Mouse (Mus musculus) embryonic facial prominence, embryonic 11.5 days (tissue): Measurements from ENCODE around the gene Npas3. TPM values are rescaled to one million over a fixed set of nuclear protein-coding genes. Genes with fewer than 3 reads are reported as not detected.

ENCODE experiments used
- ATAC-seq: fragments of 200-750 bp; cut with Nextera tagmentation; replicated peaks from 2 replicates; pipeline ENCODE4 v1.8.0; 2017; ENCODE audit warnings: low read depth; ENCODE audit not compliant: insufficient number of reproducible peaks, low FRiP score, low TSS enrichment
- DNase-seq: peaks from one replicate; pipeline ENCODE4 v3.0.0-alpha.2; 2015; ENCODE audit warnings: low spot score
- H3K27ac ChIP-seq: fragments of 300-500 bp; sonication (generic); replicated peaks from 2 replicates; pipeline ENCODE4 v1.5.1; 2014; ENCODE audit warnings: mild to moderate bottlenecking, low read depth, low read length, control low read depth
- H3K27me3 ChIP-seq: fragments of 300-500 bp; sonication (generic); 2 replicates; pipeline ENCODE4 v1.6.1; 2014; ENCODE audit warnings: mild to moderate bottlenecking, low read length, moderate library complexity, mixed read lengths; ENCODE audit not compliant: control insufficient read depth, insufficient read depth
- H3K36me3 ChIP-seq: fragments of 300-500 bp; sonication (generic); replicated peaks from 2 replicates; pipeline ENCODE4 v1.6.1; 2014; ENCODE audit warnings: low read depth, mild to moderate bottlenecking, low read length, moderate library complexity, mixed read lengths; ENCODE audit not compliant: control insufficient read depth, insufficient read depth
- H3K4me1 ChIP-seq: fragments of 300-500 bp; sonication (generic); 2 replicates; pipeline ENCODE4 v1.6.1; 2014; ENCODE audit warnings: low read length, mixed read lengths; ENCODE audit not compliant: control insufficient read depth, insufficient read depth
- H3K4me2 ChIP-seq: fragments of 300-500 bp; sonication (generic); 2 replicates; pipeline ENCODE4 v1.6.1; 2014; ENCODE audit warnings: low read depth, mild to moderate bottlenecking, control low read depth, low read length, moderate library complexity
- H3K4me3 ChIP-seq: fragments of 300-500 bp; sonication (generic); 2 replicates; pipeline ENCODE4 v1.5.1; 2014; ENCODE audit warnings: low read depth, low read length, control low read depth
- H3K9ac ChIP-seq: fragments of 300-500 bp; sonication (generic); replicated peaks from 2 replicates; pipeline ENCODE4 v1.6.1; 2014; ENCODE audit warnings: mild to moderate bottlenecking, control low read depth, low read length
- H3K9me3 ChIP-seq: fragments of 300-500 bp; sonication (generic); replicated peaks from 2 replicates; pipeline ENCODE4 v1.6.1; 2016; ENCODE audit warnings: mild to moderate bottlenecking, low read length, inconsistent platforms, mixed read lengths; ENCODE audit not compliant: control insufficient read depth
- WGBS: fragments of 180-500 bp; shearing (Covaris S2); extraction: QIAGEN DNeasy Blood & Tissue Kit; methylation state at CpG from one replicate; pipeline ENCODE4 v1.1.7; 2014; 5-methylcytosine and 5-hydroxymethylcytosine counted together
- polyA plus RNA-seq: library from polyadenylated mRNA; unstranded; fragments of >200 nt; fragmentation: Nextera tagmentation; extraction: Ambion mirVana; gene quantifications from 2 replicates; pipeline ENCODE4 v1.2.1, GENCODE M21; 2014

The Npas3 gene
- polyA plus RNA-seq, 1 experiment from 2014 or later: 5.0 TPM

DNA sequence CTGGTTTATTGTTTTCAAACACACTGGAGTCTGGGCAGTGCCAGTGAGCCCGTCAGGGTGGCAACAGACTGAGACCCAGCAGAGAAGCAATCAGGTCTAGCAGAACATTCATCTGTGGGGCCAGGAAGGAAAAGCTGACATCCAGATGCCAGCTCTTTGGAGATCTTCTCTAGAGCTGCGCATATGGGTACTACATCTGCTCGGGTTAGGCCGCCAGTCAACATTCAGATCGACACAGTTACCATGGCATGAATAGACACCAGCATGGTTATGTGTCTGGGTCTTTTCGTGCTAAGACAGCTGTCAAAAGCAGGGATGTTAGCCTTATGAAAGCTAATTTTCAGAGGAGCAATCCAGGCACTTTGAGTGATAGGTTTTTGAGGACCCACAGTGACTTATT is 407.8 kb downstream of the Npas3 start:
- no peak overlapping the region for H3K4me3 ChIP-seq
- ATAC-seq (no peak), DNase-seq (no peak)
- H3K4me1 ChIP-seq: no peaks in the 10 kb centered on the region
- no peaks in the 10 kb centered on the region for H3K36me3 ChIP-seq
- H3K9me3 ChIP-seq: no peaks in the 10 kb centered on the region
- H3K4me2 ChIP-seq: no peak overlapping the region
- no peaks in the 10 kb centered on the region for H3K27me3 ChIP-seq
- no peak overlapping the region for H3K9ac ChIP-seq
- WGBS: 82% methylated on average over 6 of the region's 6 CpGs
- H3K27ac ChIP-seq: no peak overlapping the region

DNA sequence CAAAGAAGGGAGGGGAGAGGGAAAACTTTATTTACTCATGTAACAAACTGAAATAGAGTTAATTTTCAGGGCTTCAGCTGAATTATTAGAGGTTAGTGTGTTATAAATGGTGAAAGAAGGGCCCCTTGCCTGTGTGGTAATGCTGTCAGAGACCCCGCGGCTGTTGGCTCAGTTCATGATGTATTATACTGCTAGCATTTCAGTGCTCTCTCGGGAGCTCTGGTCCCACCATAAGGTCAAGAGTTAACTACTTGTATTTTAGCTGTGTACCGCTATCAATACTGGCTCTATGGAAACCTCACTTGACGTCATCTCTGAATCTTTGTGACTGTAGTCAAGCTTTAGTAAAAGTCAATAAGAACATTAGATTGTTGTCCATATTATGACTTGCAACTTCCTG is 415.6 kb downstream of the Npas3 start:
- Histone ChIP-seq H3K9me3 (no peaks in the 10 kb centered on the region), H3K4me2 (no peak overlapping the region), H3K27ac (no peak overlapping the region), H3K9ac (no peak overlapping the region), H3K36me3 (no peaks in the 10 kb centered on the region), H3K4me3 (no peak overlapping the region), H3K4me1 (no peaks in the 10 kb centered on the region), H3K27me3 (no peaks in the 10 kb centered on the region)
- no peak; the same call in 1 of the 2 replicates for ATAC-seq
- WGBS: 31% methylated on average over 5 of the region's 5 CpGs
- peak; percentile 38 for DNase-seq

DNA sequence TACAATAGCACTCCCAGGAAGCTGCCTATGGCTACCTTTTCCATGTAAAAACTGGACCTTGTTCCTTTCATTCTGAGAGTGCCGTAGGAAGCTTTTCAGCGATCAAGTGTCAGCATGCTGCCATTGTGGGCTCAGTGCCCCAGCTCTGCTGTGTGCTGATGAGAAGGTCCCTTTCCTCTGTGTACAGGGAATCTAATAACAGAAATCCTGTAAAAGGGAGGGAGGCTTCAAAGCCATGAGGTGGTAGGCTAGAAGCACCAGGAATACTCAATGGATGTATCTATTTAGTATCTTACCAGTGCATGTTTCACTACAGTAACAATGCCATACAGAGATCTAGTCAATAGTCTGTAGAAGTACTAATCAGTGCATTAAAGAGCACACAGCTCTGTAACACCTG is 423.4 kb downstream of the Npas3 start:
- Histone ChIP-seq H3K4me2 (no peak overlapping the region), H3K9me3 (no peaks in the 10 kb centered on the region), H3K27ac (no peak overlapping the region), H3K9ac (no peak overlapping the region), H3K27me3 (no peaks in the 10 kb centered on the region), H3K36me3 (no peaks in the 10 kb centered on the region), H3K4me1 (no peaks in the 10 kb centered on the region), H3K4me3 (no peak overlapping the region)
- WGBS: 97% methylated on average over 2 of the region's 2 CpGs
- ATAC-seq (no peak), DNase-seq (no peak)

DNA sequence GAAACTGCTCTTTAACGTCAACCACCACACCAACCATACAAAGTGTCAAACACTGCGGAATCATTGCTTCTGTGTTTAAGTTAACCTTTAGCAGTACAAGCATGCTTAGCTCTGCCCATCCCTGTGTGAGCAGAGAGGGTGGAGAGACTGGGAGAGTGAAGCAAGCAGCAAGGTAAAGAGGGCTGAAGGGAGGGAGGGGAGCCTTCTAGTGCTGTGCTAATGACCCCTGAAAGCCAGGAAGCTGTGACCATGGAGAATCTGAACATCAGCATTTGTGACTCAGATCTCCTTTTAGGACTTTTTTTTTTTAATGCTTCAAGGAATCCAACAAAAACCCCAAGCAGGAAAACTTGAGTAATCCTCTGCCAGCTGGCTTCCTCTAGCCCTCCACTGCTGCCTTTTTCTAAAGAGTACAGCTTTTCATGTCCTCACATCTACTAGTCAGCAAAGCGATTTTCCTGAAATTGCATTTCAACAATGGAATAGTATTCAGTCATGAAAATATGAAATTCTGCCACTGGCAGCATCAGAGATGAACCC is 428.7 kb downstream of the Npas3 start:
- Histone ChIP-seq H3K27me3 (no peaks in the 10 kb centered on the region), H3K27ac (no peak overlapping the region), H3K9ac (no peak overlapping the region), H3K36me3 (no peaks in the 10 kb centered on the region), H3K4me1 (no peaks in the 10 kb centered on the region), H3K4me2 (no peak overlapping the region), H3K9me3 (no peaks in the 10 kb centered on the region), H3K4me3 (no peak overlapping the region)
- WGBS: 77% methylated on average over 3 of the region's 3 CpGs
- ATAC-seq: no peak
- no peak for DNase-seq

DNA sequence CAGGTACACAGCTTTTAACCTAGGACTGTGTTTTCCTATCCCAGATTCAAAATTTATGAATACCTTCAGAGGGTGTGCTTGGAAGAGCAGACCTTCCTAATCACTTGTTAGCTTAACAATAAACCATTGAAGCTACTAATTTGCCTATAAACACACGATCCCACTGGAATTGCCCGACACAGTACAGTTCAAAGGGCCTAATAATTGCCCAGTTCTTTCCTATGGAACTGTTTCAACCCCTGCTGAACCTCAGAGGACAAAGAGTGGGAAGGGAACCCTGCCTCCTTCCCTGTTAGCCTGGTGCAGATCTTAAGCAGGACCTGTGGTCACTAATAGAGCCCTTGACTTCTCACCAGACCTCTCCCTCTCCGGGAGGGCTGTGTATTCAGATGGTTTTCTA is 429.7 kb downstream of the Npas3 start:
- H3K4me2 ChIP-seq: no peak overlapping the region
- H3K36me3 ChIP-seq: no peaks in the 10 kb centered on the region
- H3K27ac ChIP-seq: no peak overlapping the region
- H3K27me3 ChIP-seq: no peaks in the 10 kb centered on the region
- DNase-seq: no peak
- no peaks in the 10 kb centered on the region for H3K9me3 ChIP-seq
- H3K4me1 ChIP-seq: no peaks in the 10 kb centered on the region
- 46% methylated on average over 3 of the region's 3 CpGs for WGBS
- H3K4me3 ChIP-seq: no peak overlapping the region
- ATAC-seq: no peak
- H3K9ac ChIP-seq: no peak overlapping the region

DNA sequence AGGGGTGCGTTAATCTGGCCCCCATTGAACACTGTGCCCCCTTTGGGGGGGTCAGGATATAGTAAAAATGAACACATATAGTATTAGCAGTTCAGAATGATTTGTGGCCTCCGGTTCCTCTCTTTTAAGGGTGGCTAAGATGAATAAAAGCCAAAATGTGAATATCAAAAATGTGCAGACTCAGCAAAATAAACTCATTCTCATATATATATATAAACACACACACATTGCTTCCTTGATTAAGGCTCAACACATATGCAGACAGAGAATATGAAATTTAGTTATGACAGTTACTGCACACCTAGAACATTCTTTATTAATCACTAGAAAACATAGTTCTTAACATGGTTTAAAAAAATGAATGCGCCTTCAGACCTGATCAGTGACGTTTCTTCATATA is 430.7 kb downstream of the Npas3 start:
- H3K9me3 ChIP-seq: no peaks in the 10 kb centered on the region
- no peak overlapping the region for H3K4me3 ChIP-seq
- DNase-seq (no peak), ATAC-seq (no peak)
- H3K4me2 ChIP-seq: no peak overlapping the region
- 96% methylated on average over 4 of the region's 4 CpGs for WGBS
- H3K27ac ChIP-seq: no peak overlapping the region
- no peaks in the 10 kb centered on the region for H3K36me3 ChIP-seq
- no peaks in the 10 kb centered on the region for H3K4me1 ChIP-seq
- no peaks in the 10 kb centered on the region for H3K27me3 ChIP-seq
- H3K9ac ChIP-seq: no peak overlapping the region

DNA sequence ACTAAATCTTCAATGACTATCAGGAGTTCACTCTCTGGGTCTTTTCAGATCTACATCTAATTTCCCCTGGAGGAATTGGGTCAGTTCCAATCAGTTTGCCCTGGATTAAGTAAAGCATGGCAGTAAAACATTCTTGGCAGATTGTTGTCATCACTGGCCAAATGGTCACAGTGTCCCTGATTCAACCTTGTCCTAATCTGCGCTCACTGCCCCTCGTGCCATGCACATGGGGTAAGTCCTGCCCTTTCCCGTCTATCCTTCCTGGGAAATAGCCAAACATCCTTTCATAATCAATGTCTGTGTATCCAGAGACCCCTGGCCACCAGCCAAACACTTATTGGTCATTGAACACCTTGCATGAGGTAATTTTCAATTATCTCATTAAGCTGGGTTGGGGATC is 432.0 kb downstream of the Npas3 start:
- Histone ChIP-seq H3K27me3 (no peaks in the 10 kb centered on the region), H3K27ac (no peak overlapping the region), H3K9ac (no peak overlapping the region), H3K4me3 (no peak overlapping the region), H3K9me3 (no peaks in the 10 kb centered on the region), H3K36me3 (no peaks in the 10 kb centered on the region), H3K4me2 (no peak overlapping the region), H3K4me1 (no peaks in the 10 kb centered on the region)
- no peak for DNase-seq
- no peak for ATAC-seq
- WGBS: 67% methylated on average over 3 of the region's 3 CpGs

DNA sequence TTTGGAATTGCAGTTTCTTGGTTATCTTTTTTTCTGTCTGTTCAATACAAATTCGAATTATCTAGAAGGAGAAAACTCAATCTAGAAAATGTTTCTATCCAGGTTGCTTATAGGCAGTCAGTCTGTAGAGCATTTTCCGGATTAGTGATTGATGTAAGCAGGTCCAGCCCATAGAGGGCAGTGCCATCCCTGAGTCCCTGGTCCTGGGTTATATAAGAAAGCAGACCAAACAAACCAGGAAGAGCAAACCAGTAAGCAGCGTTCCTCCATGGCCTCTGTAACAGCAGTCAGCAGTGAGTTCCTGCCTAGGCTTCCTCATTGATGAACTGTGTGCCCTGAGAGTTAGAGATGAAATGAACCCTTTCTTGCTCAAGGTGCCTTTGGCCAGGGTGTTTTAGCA is 433.6 kb downstream of the Npas3 start:
- no peak for ATAC-seq
- Histone ChIP-seq H3K36me3 (no peaks in the 10 kb centered on the region), H3K9ac (no peak overlapping the region), H3K4me1 (no peaks in the 10 kb centered on the region), H3K27ac (no peak overlapping the region), H3K9me3 (no peaks in the 10 kb centered on the region), H3K27me3 (no peaks in the 10 kb centered on the region), H3K4me3 (no peak overlapping the region), H3K4me2 (no peak overlapping the region)
- DNase-seq: peak; percentile 23
- 57% methylated on average over 3 of the region's 3 CpGs for WGBS
